Mouse (Mus musculus) ES-E14 (cell line): Measurements from ENCODE around the gene Irf2bp2. TPM values are rescaled to one million over a fixed set of nuclear protein-coding genes. Genes with fewer than 3 reads are reported as not detected.

Source experiments
- DNase-seq: peaks from one replicate; pipeline ENCODE4 v3.0.0-alpha.2; 2013; ENCODE audit warnings: low read depth, low spot score
- H3K27ac ChIP-seq: 2 replicates; pipeline ENCODE4 v1.5.1; 2012; ENCODE audit warnings: low read depth, mild to moderate bottlenecking, low read length, moderate library complexity, mixed read lengths; ENCODE audit not compliant: poor library complexity, insufficient read depth, severe bottlenecking
- H3K36me3 ChIP-seq: 2 replicates; pipeline ENCODE4 v1.6.1; 2012; ENCODE audit warnings: mild to moderate bottlenecking, low read length, moderate library complexity, mixed read lengths; ENCODE audit not compliant: control insufficient read depth, poor library complexity, insufficient read depth, severe bottlenecking
- H3K4me1 ChIP-seq, 2 experiments: fragments of 150-350 bp in 1 of 2; sonication (generic) in 1 of 2; 2 replicates each; pipeline ENCODE4 v1.6.1; 2012; ENCODE audit warnings: low read length in 2 of 2, mild to moderate bottlenecking in 1 of 2, mixed read lengths in 1 of 2; ENCODE audit not compliant: control insufficient read depth in 2 of 2, insufficient read depth in 2 of 2, poor library complexity in 1 of 2
- H3K4me3 ChIP-seq, 2 experiments: fragments of 150-350 bp in 1 of 2; sonication (generic) in 1 of 2; 2 replicates each; pipeline ENCODE4 v1.5.1; 2012; ENCODE audit warnings: low read length in 2 of 2, low read depth in 1 of 2, mild to moderate bottlenecking in 1 of 2, mixed read lengths in 1 of 2; ENCODE audit not compliant: insufficient read depth in 1 of 2, poor library complexity in 1 of 2, severe bottlenecking in 1 of 2
- H3K9ac ChIP-seq: 2 replicates; pipeline ENCODE4 v1.6.1; 2012; ENCODE audit warnings: low read depth, mild to moderate bottlenecking, low read length, mixed read lengths; ENCODE audit not compliant: poor library complexity, insufficient read depth, severe bottlenecking
- H3K9me3 ChIP-seq: fragments of 150-350 bp; sonication (generic); 2 replicates; pipeline ENCODE4 v1.6.1; 2012; ENCODE audit warnings: low read depth, mild to moderate bottlenecking, low read length; ENCODE audit not compliant: control insufficient read depth, insufficient read depth
- CHD2 ChIP-seq: IDR thresholded peaks from 2 replicates; pipeline ENCODE4 v1.6.1; 2014; ENCODE audit warnings: mild to moderate bottlenecking, low read depth, low read length, inconsistent platforms
- HCFC1 ChIP-seq: IDR thresholded peaks from 2 replicates; pipeline ENCODE4 v1.6.1; 2012; ENCODE audit warnings: low read length, inconsistent platforms, borderline replicate concordance; ENCODE audit not compliant: insufficient read depth
- MAFK ChIP-seq: IDR thresholded peaks from 2 replicates; pipeline ENCODE4 v1.6.1; 2014; ENCODE audit warnings: mild to moderate bottlenecking, low read depth, low read length, inconsistent platforms; ENCODE audit not compliant: insufficient read depth
- ZC3H11A ChIP-seq: IDR thresholded peaks from 2 replicates; pipeline ENCODE4 v1.6.1; 2012; ENCODE audit warnings: low read depth, mild to moderate bottlenecking, inconsistent platforms, low read length, borderline replicate concordance
- ZNF384 ChIP-seq: IDR thresholded peaks from 2 replicates; pipeline ENCODE4 v1.6.1; 2012; ENCODE audit warnings: low read depth, low read length, inconsistent platforms
- in situ Hi-C, 2 experiments: fragments of 600-800 bp; cut with MboI; formaldehyde crosslinking; loops; one replicate each; pipeline ENCODE4 v1.15.1; 2025; ENCODE audit warnings: low sequenced_read_pairs in 2 of 2, inconsistent platforms in 1 of 2; ENCODE audit not compliant: unreplicated experiment in 2 of 2
- total RNA-seq: library from RNA; depleted of rRNA; stranded (reverse); fragments of 300-350 nt; gene quantifications from 2 replicates; pipeline ENCODE4 v1.2.3, GENCODE M21; 2012

Gene Irf2bp2
- total RNA-seq, 1 experiment, result 25.7 TPM

DNA sequence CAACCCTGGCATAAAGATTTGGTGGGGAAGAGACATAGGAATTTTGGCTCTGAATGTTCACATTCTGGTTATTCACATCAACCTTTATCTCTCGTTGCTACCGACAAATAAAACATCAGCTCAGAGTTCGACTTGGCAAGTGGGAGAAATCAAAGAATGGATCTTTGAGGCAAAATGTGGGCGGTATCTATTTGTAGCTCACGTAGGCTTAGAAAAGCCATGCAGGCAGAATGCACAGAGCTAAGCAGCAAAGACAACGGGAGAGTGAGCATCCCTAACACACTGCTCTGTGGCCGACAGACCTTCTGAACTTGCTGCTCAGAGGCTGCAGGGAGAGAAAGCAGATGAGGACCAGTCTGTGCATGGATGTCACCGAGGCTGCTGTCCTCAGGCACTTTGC is 44.2 kb upstream of the Irf2bp2 start:
- DNase-seq, result no peak
- in situ Hi-C loops, result no loop called here
- TF ChIP-seq HCFC1 (no peak), MAFK (no peak), ZNF384 (no peak), CHD2 (no peak), ZC3H11A (no peak)
- Histone ChIP-seq H3K9me3 (no peaks in the 10 kb centered on the region), H3K4me3 (no peak overlapping the region), H3K9ac (no peak overlapping the region), H3K36me3 (no peaks in the 10 kb centered on the region), H3K27ac (no peak overlapping the region), H3K4me1 (no peaks in the 10 kb centered on the region)

- no peak for DNase-seq
- H3K27ac ChIP-seq, result no peak overlapping the region
- H3K9ac ChIP-seq, result no peak overlapping the region
- no peaks in the 10 kb centered on the region for H3K4me1 ChIP-seq
- TF ChIP-seq MAFK (no peak), HCFC1 (no peak), ZC3H11A (no peak), ZNF384 (no peak), CHD2 (no peak)
- H3K36me3 ChIP-seq, result no peaks in the 10 kb centered on the region
- in situ Hi-C loops, result no loop called here
- no peak overlapping the region for H3K4me3 ChIP-seq
- 0 out of 2 replicates have a peak, but pooled peaks cover 4% of the 10 kb centered on the region for H3K9me3 ChIP-seq
These were observed 40.8 kb upstream of the Irf2bp2 start for GRCm38 (mm10) chr8:126634541-126635048.

DNA sequence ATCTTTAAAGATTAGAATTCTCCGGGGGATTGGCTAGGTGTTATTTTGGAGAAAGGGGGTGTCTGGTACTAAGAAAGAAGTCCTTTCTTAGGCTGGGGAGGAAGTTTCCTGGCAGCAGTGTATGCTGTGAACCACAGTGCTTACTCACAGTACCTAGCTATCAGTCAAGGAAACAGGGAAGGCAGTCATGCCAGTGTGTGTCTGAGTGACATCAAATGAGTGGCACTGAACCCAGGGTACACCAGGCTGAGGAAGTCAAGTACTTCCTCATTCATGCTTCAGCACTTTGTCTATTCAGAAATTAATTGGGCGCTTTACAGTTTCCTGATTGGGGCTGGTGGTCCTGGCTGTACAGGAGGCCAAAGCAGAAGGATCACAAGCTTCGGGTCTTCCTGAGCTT is 34.8 kb upstream of the Irf2bp2 start:
- H3K9me3 ChIP-seq, result 0 out of 2 replicates have a peak, but pooled peaks cover 4% of the 10 kb centered on the region
- H3K36me3 ChIP-seq, result no peaks in the 10 kb centered on the region
- TF ChIP-seq HCFC1 (no peak), ZC3H11A (no peak)
- in situ Hi-C loops, result no loop called here
- H3K4me1 ChIP-seq, result no peaks in the 10 kb centered on the region
- DNase-seq, result no peak
- no peak overlapping the region for H3K27ac ChIP-seq
- no peak overlapping the region for H3K9ac ChIP-seq
- no peak overlapping the region for H3K4me3 ChIP-seq

- Histone ChIP-seq H3K9me3 (0 out of 2 replicates have a peak, but pooled peaks cover 4% of the 10 kb centered on the region), H3K36me3 (no peaks in the 10 kb centered on the region), H3K9ac (no peak overlapping the region), H3K27ac (no peak overlapping the region), H3K4me3 (no peak overlapping the region), H3K4me1 (no peaks in the 10 kb centered on the region)
- no peak for TF ChIP-seq HCFC1
- TF ChIP-seq MAFK, result no peak
- TF ChIP-seq CHD2, result no peak
- TF ChIP-seq ZNF384, result no peak
- no peak for TF ChIP-seq ZC3H11A
- no peak for DNase-seq
- in situ Hi-C loops, result no loop called here
These were observed 32.6 kb upstream of the Irf2bp2 start for GRCm38 (mm10) chr8:126626415-126626814.

DNA sequence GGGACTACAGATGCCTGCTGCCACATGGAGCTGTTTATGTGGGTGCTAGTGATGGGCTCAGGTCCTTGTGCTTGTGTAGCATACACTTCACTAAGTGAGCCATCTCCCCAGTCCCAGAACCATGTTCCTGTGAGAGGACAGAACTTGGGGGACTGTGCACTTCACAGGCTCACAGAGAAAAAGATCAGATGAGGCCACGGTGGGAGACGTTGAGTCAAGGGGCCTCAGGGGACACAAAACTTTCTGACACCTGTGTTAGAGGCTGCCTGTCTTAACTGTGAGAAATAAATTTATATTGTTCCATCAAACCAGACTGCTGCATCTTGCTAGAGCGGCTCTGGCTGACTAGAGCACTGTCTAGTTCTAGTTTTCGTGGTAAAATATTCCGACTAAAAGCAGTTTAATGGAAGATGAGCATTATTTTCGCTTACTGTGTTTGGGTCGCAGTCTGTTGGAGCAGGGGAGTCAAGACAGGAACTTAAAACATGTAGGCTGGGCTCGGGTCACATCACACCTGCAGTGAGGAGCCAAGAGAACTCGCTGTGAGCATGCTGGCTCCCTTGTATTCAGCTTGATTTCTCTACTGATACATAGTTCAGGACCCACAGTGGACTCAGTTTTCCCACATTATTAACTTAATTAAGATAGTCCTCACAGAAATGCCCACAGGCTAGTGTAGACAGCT is 28.5 kb upstream of the Irf2bp2 start:
- no peaks in the 10 kb centered on the region for H3K9me3 ChIP-seq
- no peak overlapping the region for H3K4me3 ChIP-seq
- no peak for DNase-seq
- no peak overlapping the region for H3K27ac ChIP-seq
- no peak overlapping the region for H3K9ac ChIP-seq
- TF ChIP-seq ZNF384 (no peak), ZC3H11A (no peak), CHD2 (no peak), HCFC1 (no peak), MAFK (no peak)
- in situ Hi-C loops, result no loop called here
- H3K36me3 ChIP-seq, result no peaks in the 10 kb centered on the region
- no peaks in the 10 kb centered on the region; a peak in 1 of 4 replicates for H3K4me1 ChIP-seq
